Comparison of ENCODE assay signal across 8 mouse cellular contexts in the genomic region with DNA sequence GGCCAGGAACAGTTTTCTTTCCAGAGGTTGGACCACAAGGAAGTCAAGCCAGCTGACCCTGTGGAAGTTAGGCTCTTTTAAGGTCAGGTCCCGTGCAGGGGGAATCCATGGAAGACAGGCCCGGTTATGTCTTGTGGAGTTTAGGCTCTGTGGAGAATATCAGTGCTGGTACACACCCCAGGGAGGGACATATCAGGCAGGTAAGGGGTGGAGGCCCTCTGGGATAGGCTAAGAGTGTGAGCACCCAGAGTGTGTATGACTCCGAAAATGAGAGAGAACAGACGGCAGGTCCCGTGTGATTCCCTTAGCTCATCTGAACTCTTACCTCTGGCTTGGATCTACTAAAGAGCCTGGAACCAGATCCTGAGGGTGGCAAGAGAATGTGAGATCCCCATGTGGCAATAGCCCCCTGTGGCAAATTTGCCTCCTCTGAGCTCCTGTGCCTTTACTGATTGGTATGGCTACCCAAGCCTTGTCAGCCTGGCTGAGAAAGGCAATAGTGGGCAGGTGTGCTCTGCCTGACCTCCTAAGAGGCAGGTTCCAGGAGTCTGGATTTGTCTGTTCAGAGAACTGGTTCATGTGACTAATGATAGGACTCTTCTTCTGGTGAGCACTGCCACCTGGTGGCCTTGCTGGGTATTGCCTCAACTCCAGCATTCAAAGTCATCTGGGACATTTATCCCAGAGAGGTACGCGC. TPM values are rescaled to one million over a fixed set of nuclear protein-coding genes. Genes with fewer than 3 reads are reported as not detected.
DNase-seq lines count a peak whose midpoint lies in the region; ATAC-seq and TF ChIP-seq lines count a peak whose summit lies in the region.

No protein-coding gene starts in this region.

- no peaks in the 10 kb centered on the region for H3K4me1 ChIP-seq in kidney, postnatal 0 days (replicated peaks; ENCODE audit: insufficient read depth, low read length)
- no peaks in the 10 kb centered on the region for H3K4me1 ChIP-seq in liver, embryonic 11.5 days (replicated peaks; ENCODE audit: control insufficient read depth, insufficient read depth, low read length)
- H3K4me1 ChIP-seq in stomach, embryonic 14.5 days (ENCODE audit: control insufficient read depth, insufficient read depth, low read length) = no peaks in the 10 kb centered on the region

- H3K9ac ChIP-seq in kidney, postnatal 0 days (ENCODE audit: low read depth, low read length) = no peak overlapping the region
- no peak overlapping the region for H3K9ac ChIP-seq in liver, embryonic 11.5 days (ENCODE audit: low read depth, low read length)
- no peak overlapping the region for H3K9ac ChIP-seq in stomach, embryonic 14.5 days (replicated peaks; ENCODE audit: low read depth, low read length)

- no peak overlapping the region for H3K4me2 ChIP-seq in kidney, postnatal 0 days (ENCODE audit: low read length)
- no peak overlapping the region for H3K4me2 ChIP-seq in liver, embryonic 11.5 days
- H3K4me2 ChIP-seq in stomach, embryonic 14.5 days (replicated peaks; ENCODE audit: low read depth, low read length) = no peak overlapping the region

- H3K9me3 ChIP-seq in kidney, postnatal 0 days (replicated peaks; ENCODE audit: low read length) = no peaks in the 10 kb centered on the region
- H3K9me3 ChIP-seq in liver, embryonic 11.5 days (ENCODE audit: control insufficient read depth, low read length) = no peaks in the 10 kb centered on the region
- no peaks in the 10 kb centered on the region for H3K9me3 ChIP-seq in stomach, embryonic 14.5 days (ENCODE audit: control insufficient read depth, low read depth, low read length)

- no peak overlapping the region for H3K4me3 ChIP-seq in kidney, postnatal 0 days (replicated peaks; ENCODE audit: low read depth, low read length)
- no peak overlapping the region for H3K4me3 ChIP-seq in liver, embryonic 11.5 days (ENCODE audit: low read depth, low read length)
- H3K4me3 ChIP-seq in stomach, embryonic 14.5 days (ENCODE audit: low read depth, low read length) = no peak overlapping the region

- no peaks in the 10 kb centered on the region for H3K36me3 ChIP-seq in kidney, postnatal 0 days (ENCODE audit: insufficient read depth, low read length)
- H3K36me3 ChIP-seq in liver, embryonic 11.5 days (ENCODE audit: control insufficient read depth, insufficient read depth, low read length) = no peaks in the 10 kb centered on the region
- no peaks in the 10 kb centered on the region for H3K36me3 ChIP-seq in stomach, embryonic 14.5 days (ENCODE audit: control insufficient read depth, insufficient read depth, low read length)

- no peaks in the 10 kb centered on the region for H3K27me3 ChIP-seq in kidney, postnatal 0 days (ENCODE audit: insufficient read depth, low read length)
- H3K27me3 ChIP-seq in liver, embryonic 11.5 days (replicated peaks; ENCODE audit: control insufficient read depth, insufficient read depth, low read length) = 0 out of 2 replicates have a peak, but pooled peaks cover 2% of the 10 kb centered on the region
- H3K27me3 ChIP-seq in stomach, embryonic 14.5 days (ENCODE audit: control insufficient read depth, insufficient read depth, low read length) = no peaks in the 10 kb centered on the region

- WGBS in kidney, postnatal 0 days = 56% methylated on average over 7 of the region's 7 CpGs
- 54% methylated on average over 7 of the region's 7 CpGs for WGBS in liver, embryonic 11.5 days
- WGBS in stomach, embryonic 14.5 days = 55% methylated on average over 7 of the region's 7 CpGs

- ATAC-seq in kidney, postnatal 0 days (replicated peaks; ENCODE audit: low FRiP score, low read depth) = peak; percentile 46; the same call in 1 of the 2 replicates
- peak; percentile 47 for ATAC-seq in liver, embryonic 11.5 days (replicated peaks; ENCODE audit: low FRiP score)
- ATAC-seq in stomach, embryonic 14.5 days (ENCODE audit: insufficient number of reproducible peaks, insufficient read depth, low FRiP score, low read depth) = peak; percentile 71; the same call in 1 of the 2 replicates

- TF ChIP-seq CTCF in kidney, postnatal 0 days (IDR thresholded peaks at IDR 0.05; ENCODE audit: low read depth) = peak; percentile 89

- DNase-seq in 3134 (ENCODE audit: extremely low read depth, insufficient read length, low spot score) = peak; percentile 35
- DNase-seq in adrenal gland, adult 18-20 months (ENCODE audit: low spot score in 2 of 2) = peak; percentile 81 to 84
- peak; percentile 89 for DNase-seq in embryo, embryonic 10.5 days (ENCODE audit: low spot score)
- DNase-seq in gastrocnemius, postnatal 4 days (ENCODE audit: low spot score in 2 of 2) = peak; percentile 54 to 64
- DNase-seq in kidney, postnatal 0 days (ENCODE audit: low spot score) = peak; percentile 84
- DNase-seq in liver, embryonic 11.5 days (ENCODE audit: low spot score) = peak; percentile 75
- peak; percentile 40 to 60 for DNase-seq in natural killer cell, adult 2 months (ENCODE audit: low spot score in 2 of 2)

- no peak overlapping the region for H3K27ac ChIP-seq in kidney, postnatal 0 days
- H3K27ac ChIP-seq in liver, embryonic 11.5 days (ENCODE audit: low read depth, low read length) = no peak overlapping the region
- H3K27ac ChIP-seq in stomach, embryonic 14.5 days (ENCODE audit: low read length) = no peak overlapping the region

RNA-seq across cellular contexts. Expression of gene Chrna4, which starts 28.5 kb away (rescaled TPM):
- total RNA-seq in adrenal gland, adult 18-20 months (2021) = 10 to 100 TPM in 1 of 2 experiments, 1 to 10 TPM in 1; 4.3 to 26.9 TPM
- total RNA-seq in gastrocnemius, postnatal 4 days (2021) = 1 to 10 TPM; 2.9 to 3.8 TPM
- polyA plus RNA-seq in kidney, postnatal 0 days (2015; fragmentation: Nextera tagmentation; extraction: Ambion mirVana) = 2.6 and 3.5 TPM in 2 replicates
- polyA plus RNA-seq in liver, embryonic 11.5 days (2014; fragmentation: Nextera tagmentation; extraction: Ambion mirVana) = 1.2 and 1.6 TPM in 2 replicates
- polyA plus RNA-seq in stomach, embryonic 14.5 days (2014; fragmentation: Nextera tagmentation; extraction: Ambion mirVana) = 1.5 and 2.2 TPM in 2 replicates

Comparison
In these comparisons a context has a peak if more than half of its experiments do, and no peak if none do; other contexts are left out.
1. DNase-seq: peak in every context shown above with its lines; median percentile 89 in embryo, embryonic 10.5 days; 84 in kidney, postnatal 0 days; 82 in adrenal gland, adult 18-20 months; 75 in liver, embryonic 11.5 days; 59 in gastrocnemius, postnatal 4 days; 50 in natural killer cell, adult 2 months; 35 in 3134.